Mouse (Mus musculus): ENCODE results near the gene Wdr62. TPM values are rescaled to one million over a fixed set of nuclear protein-coding genes. Genes with fewer than 3 reads are reported as not detected.

The Wdr62 gene
- total RNA-seq, 2 experiments from 2014 or later = 11.5 to 22.8 TPM

Other genes with a start within 250 kb of the Wdr62 start
- 1.1 and 1.8 TPM in 2 replicates for gene Zfp14, start 229.0 kb downstream of the Wdr62 start, total RNA-seq (2015)
- gene Zfp14, start 229.0 kb downstream of the Wdr62 start, total RNA-seq (2017) = 1.2 and 2.1 TPM in 2 replicates
- 4.4 and 4.9 TPM in 2 replicates for gene Zfp82, start 207.5 kb downstream of the Wdr62 start, total RNA-seq (2015)
- 3.4 and 4.9 TPM in 2 replicates for gene Zfp82, start 207.5 kb downstream of the Wdr62 start, total RNA-seq (2017)
- not detected in 2 replicates for gene Gm26920, start 190.0 kb downstream of the Wdr62 start, total RNA-seq (2015)
- not detected in 2 replicates for gene Gm26920, start 190.0 kb downstream of the Wdr62 start, total RNA-seq (2017)
- gene Zfp566, start 189.9 kb downstream of the Wdr62 start, total RNA-seq (2015) = 9.2 and 11.8 TPM in 2 replicates
- 4.2 and 5.5 TPM in 2 replicates for gene Zfp566, start 189.9 kb downstream of the Wdr62 start, total RNA-seq (2017)
- gene Zfp260, start 185.6 kb downstream of the Wdr62 start, total RNA-seq (2015) = 33.1 and 34.6 TPM in 2 replicates
- gene Zfp260, start 185.6 kb downstream of the Wdr62 start, total RNA-seq (2017) = 26.4 and 35.4 TPM in 2 replicates
- 2.7 and 4.2 TPM in 2 replicates for gene Zfp382, start 158.5 kb downstream of the Wdr62 start, total RNA-seq (2015)
- gene Zfp382, start 158.5 kb downstream of the Wdr62 start, total RNA-seq (2017) = 7.1 and 8.2 TPM in 2 replicates
- 62.2 and 64.3 TPM in 2 replicates for gene Zfp146, start 110.7 kb downstream of the Wdr62 start, total RNA-seq (2015)
- gene Zfp146, start 110.7 kb downstream of the Wdr62 start, total RNA-seq (2017) = 88.0 and 101 TPM in 2 replicates
- 0.98 TPM in 1 of 2 replicates, not detected in the other for gene Cox7a1, start 96.3 kb downstream of the Wdr62 start, total RNA-seq (2015)
- 3.3 and 7.0 TPM in 2 replicates for gene Cox7a1, start 96.3 kb downstream of the Wdr62 start, total RNA-seq (2017)
- 319 and 322 TPM in 2 replicates for gene Capns1, start 81.6 kb downstream of the Wdr62 start, total RNA-seq (2015)
- 165 and 206 TPM in 2 replicates for gene Capns1, start 81.6 kb downstream of the Wdr62 start, total RNA-seq (2017)
- gene Polr2i, start 48.5 kb downstream of the Wdr62 start, total RNA-seq (2015) = 75.7 and 78.4 TPM in 2 replicates
- 60.6 and 69.9 TPM in 2 replicates for gene Polr2i, start 48.5 kb downstream of the Wdr62 start, total RNA-seq (2017)
- gene Tbcb, start 48.1 kb downstream of the Wdr62 start, total RNA-seq (2015) = 95.9 and 112 TPM in 2 replicates
- gene Tbcb, start 48.1 kb downstream of the Wdr62 start, total RNA-seq (2017) = 27.6 and 37.1 TPM in 2 replicates
- 0.32 TPM in 1 of 2 replicates, not detected in the other for gene Ovol3, start 44.7 kb downstream of the Wdr62 start, total RNA-seq (2015)
- gene Ovol3, start 44.7 kb downstream of the Wdr62 start, total RNA-seq (2017) = 0.12 TPM in 1 of 2 replicates, not detected in the other
- gene Thap8, start 325 bp downstream of the Wdr62 start, total RNA-seq (2015) = 0.39 TPM in 1 of 2 replicates, not detected in the other
- 0.33 and 0.34 TPM in 2 replicates for gene Thap8, start 325 bp downstream of the Wdr62 start, total RNA-seq (2017)
- not detected in 2 replicates for gene Clip3, start 11.3 kb upstream of the Wdr62 start, total RNA-seq (2015)
- not detected in 2 replicates for gene Clip3, start 11.3 kb upstream of the Wdr62 start, total RNA-seq (2017)
- gene Alkbh6, start 28.3 kb upstream of the Wdr62 start, total RNA-seq (2015) = 17.8 and 21.9 TPM in 2 replicates
- gene Alkbh6, start 28.3 kb upstream of the Wdr62 start, total RNA-seq (2017) = 34.2 and 41.8 TPM in 2 replicates
- gene Syne4, start 34.4 kb upstream of the Wdr62 start, total RNA-seq (2015) = 0.24 and 0.25 TPM in 2 replicates
- 2.0 TPM in 1 of 2 replicates, not detected in the other for gene Syne4, start 34.4 kb upstream of the Wdr62 start, total RNA-seq (2017)
- 0.47 TPM in 1 of 2 replicates, not detected in the other for gene E130208F15Rik, start 41.3 kb upstream of the Wdr62 start, total RNA-seq (2015)
- gene E130208F15Rik, start 41.3 kb upstream of the Wdr62 start, total RNA-seq (2017) = 1.6 and 2.0 TPM in 2 replicates
- gene Sdhaf1, start 43.5 kb upstream of the Wdr62 start, total RNA-seq (2015) = 7.6 and 9.0 TPM in 2 replicates
- 10.5 and 11.7 TPM in 2 replicates for gene Sdhaf1, start 43.5 kb upstream of the Wdr62 start, total RNA-seq (2017)
- not detected in 2 replicates for gene Lrfn3, start 82.4 kb upstream of the Wdr62 start, total RNA-seq (2015)
- gene Lrfn3, start 82.4 kb upstream of the Wdr62 start, total RNA-seq (2017) = not detected in 2 replicates
- gene Tyrobp, start 133.3 kb upstream of the Wdr62 start, total RNA-seq (2015) = 406 and 473 TPM in 2 replicates
- gene Tyrobp, start 133.3 kb upstream of the Wdr62 start, total RNA-seq (2017) = 229 and 322 TPM in 2 replicates
- gene Hcst, start 139.4 kb upstream of the Wdr62 start, total RNA-seq (2015) = 28.1 and 30.3 TPM in 2 replicates
- gene Hcst, start 139.4 kb upstream of the Wdr62 start, total RNA-seq (2017) = 10.0 and 12.7 TPM in 2 replicates
- gene Nfkbid, start 141.3 kb upstream of the Wdr62 start, total RNA-seq (2015) = 14.1 and 24.0 TPM in 2 replicates
- 5.3 and 13.7 TPM in 2 replicates for gene Nfkbid, start 141.3 kb upstream of the Wdr62 start, total RNA-seq (2017)
- not detected in 2 replicates for gene Aplp1, start 165.1 kb upstream of the Wdr62 start, total RNA-seq (2015)
- gene Aplp1, start 165.1 kb upstream of the Wdr62 start, total RNA-seq (2017) = not detected in 2 replicates
- not detected in 2 replicates for gene Kirrel2, start 177.3 kb upstream of the Wdr62 start, total RNA-seq (2015)
- gene Kirrel2, start 177.3 kb upstream of the Wdr62 start, total RNA-seq (2017) = not detected in 2 replicates
- 0.27 TPM in 1 of 2 replicates, not detected in the other for gene Nphs1, start 177.9 kb upstream of the Wdr62 start, total RNA-seq (2015)
- 0.58 and 0.95 TPM in 2 replicates for gene Nphs1, start 177.9 kb upstream of the Wdr62 start, total RNA-seq (2017)
- gene Prodh2, start 213.2 kb upstream of the Wdr62 start, total RNA-seq (2015) = not detected in 2 replicates
- not detected in 2 replicates for gene Prodh2, start 213.2 kb upstream of the Wdr62 start, total RNA-seq (2017)